Mouse (Mus musculus) myocyte (in vitro differentiated cells): ENCODE data around the gene Psmd2. TPM values are rescaled to one million over a fixed set of nuclear protein-coding genes. Genes with fewer than 3 reads are reported as not detected.
A peak's percentile ranks its signal among the peaks of the same experiment; 100 is the strongest.

Experiments
- H3K27me3 ChIP-seq: one replicate; pipeline ENCODE4 v1.6.1; 2011; ENCODE audit not compliant: control insufficient read depth, insufficient read depth, insufficient read length
- H3K36me3 ChIP-seq: one replicate; pipeline ENCODE4 v1.6.1; 2011; ENCODE audit not compliant: control insufficient read depth, insufficient read depth
- H3K4me2 ChIP-seq: one replicate; pipeline ENCODE4 v1.6.1; 2011; ENCODE audit warnings: low read depth, control low read depth
- H3K4me3 ChIP-seq: one replicate; pipeline ENCODE4 v1.5.1; 2011; ENCODE audit warnings: mild to moderate bottlenecking, control low read depth, moderate library complexity
- H3K79me2 ChIP-seq: one replicate; pipeline ENCODE4 v1.6.1; 2011; ENCODE audit not compliant: control insufficient read depth, insufficient read depth
- H3ac ChIP-seq: one replicate; pipeline ENCODE4 v1.6.1; 2011; ENCODE audit not compliant: control insufficient read depth, insufficient read length
- CEBPB ChIP-seq: IDR thresholded peaks from 2 replicates; pipeline ENCODE4 v1.6.1; 2011; ENCODE audit warnings: mild to moderate bottlenecking, moderate library complexity; ENCODE audit not compliant: poor library complexity, insufficient read depth, severe bottlenecking
- E2F4 ChIP-seq: IDR thresholded peaks from one replicate; pipeline ENCODE4 v1.6.1; 2011; ENCODE audit warnings: mild to moderate bottlenecking, control low read depth, moderate library complexity; ENCODE audit not compliant: insufficient read depth
- MAX ChIP-seq: IDR thresholded peaks from one replicate; pipeline ENCODE4 v1.6.1; 2011; ENCODE audit warnings: low read depth, mild to moderate bottlenecking, control low read depth
- MYOD1 ChIP-seq, 3 experiments: IDR thresholded peaks; one replicate each; pipeline ENCODE4 v1.6.1; 2011; ENCODE audit warnings: control low read depth in 2 of 3, low read depth in 2 of 3, mild to moderate bottlenecking in 2 of 3, moderate library complexity in 1 of 3; ENCODE audit not compliant: insufficient read length in 2 of 3, control insufficient read depth in 1 of 3
- MYOG ChIP-seq, 3 experiments: IDR thresholded peaks; one replicate each; pipeline ENCODE4 v1.6.1; 2011; ENCODE audit warnings: control low read depth in 2 of 3, low read depth in 2 of 3, mild to moderate bottlenecking in 2 of 3; ENCODE audit not compliant: insufficient read length in 2 of 3, control insufficient read depth in 1 of 3, insufficient read depth in 1 of 3
- POLR2A ChIP-seq: IDR thresholded peaks from one replicate; pipeline ENCODE4 v1.6.1; 2011; ENCODE audit warnings: low read depth, mild to moderate bottlenecking, control low read depth, moderate library complexity; ENCODE audit not compliant: insufficient read length
- POLR2AphosphoS2 ChIP-seq: IDR thresholded peaks from one replicate; pipeline ENCODE4 v1.6.1; 2011; ENCODE audit warnings: low read depth, control low read depth; ENCODE audit not compliant: insufficient read length
- REST ChIP-seq: IDR thresholded peaks from one replicate; pipeline ENCODE4 v1.6.1; 2011; ENCODE audit warnings: mild to moderate bottlenecking, control low read depth, moderate library complexity; ENCODE audit not compliant: insufficient read depth, insufficient read length
- SRF ChIP-seq: IDR thresholded peaks from one replicate; pipeline ENCODE4 v1.6.1; 2011; ENCODE audit warnings: low read depth; ENCODE audit not compliant: control insufficient read depth, insufficient read length
- TCF12 ChIP-seq: IDR thresholded peaks from one replicate; pipeline ENCODE4 v1.6.1; 2011; ENCODE audit warnings: mild to moderate bottlenecking, control low read depth; ENCODE audit not compliant: poor library complexity, insufficient read depth, severe bottlenecking
- TCF3 ChIP-seq: IDR thresholded peaks from one replicate; pipeline ENCODE4 v1.6.1; 2011; ENCODE audit warnings: low read depth, control low read depth; ENCODE audit not compliant: insufficient read length
- USF1 ChIP-seq: IDR thresholded peaks from one replicate; pipeline ENCODE4 v1.6.1; 2011; ENCODE audit warnings: low read depth, mild to moderate bottlenecking, control low read depth, moderate library complexity
- polyA plus RNA-seq: library from polyadenylated mRNA; unstranded; fragments of >200 nt; fragmentation: generic; extraction: Trizol; gene quantifications from one replicate; pipeline ENCODE4 v1.2.1, GENCODE M21; 2012; ENCODE audit warnings: missing spikeins

Gene Psmd2
- polyA plus RNA-seq, 1 experiment = 285 TPM

- peaks cover 42% of the 10 kb centered on the region for H3K36me3 ChIP-seq
- H3K4me3 ChIP-seq = no peak overlapping the region
- no peaks in the 10 kb centered on the region for H3K27me3 ChIP-seq
- H3K4me2 ChIP-seq = no peak overlapping the region
- H3K79me2 ChIP-seq = no peaks in the 10 kb centered on the region
- TF ChIP-seq MYOG (IDR thresholded peaks at IDR 0.05; ENCODE audit: control insufficient read depth in 1 of 3, insufficient read depth in 1 of 3, insufficient read length in 2 of 3, low read depth in 2 of 3) = no peak
- TF ChIP-seq MAX = no peak
- no peak for TF ChIP-seq MYOD1 (IDR thresholded peaks at IDR 0.05; ENCODE audit: control insufficient read depth in 1 of 3, insufficient read length in 2 of 3, low read depth in 2 of 3)
- TF ChIP-seq CEBPB = no peak
- TF ChIP-seq TCF3 = no peak
- H3ac ChIP-seq = no peak overlapping the region
Observed at GRCm38 (mm10) chr16:20692241-20692965, 41.0 kb downstream of the Psmd2 start.

- Histone ChIP-seq H3K4me3 (no peak within 1 kb of the TSS), H3K27me3 (no peaks in the 10 kb centered on the region), H3K36me3 (peaks cover 36% of the 10 kb centered on the region), H3K79me2 (no peaks in the 10 kb centered on the region), H3K4me2 (no peak within 1 kb of the TSS), H3ac (no peak within 1 kb of the TSS)
- TF ChIP-seq TCF12 (no peak), POLR2AphosphoS2 (peak; percentile 95), POLR2A (peak; percentile 31)
Observed at GRCm38 (mm10) chr16:20693111-20693701, 41.8 kb downstream of the Psmd2 start, which contains the start of gene Fam131a. TSS of gene Fam131a (plus strand) at chr16:20693241.

- Histone ChIP-seq H3K79me2 (no peaks in the 10 kb centered on the region), H3K36me3 (peaks cover 20% of the 10 kb centered on the region), H3K4me3 (no peak overlapping the region), H3ac (no peak overlapping the region), H3K4me2 (no peak overlapping the region), H3K27me3 (no peaks in the 10 kb centered on the region)
- TF ChIP-seq SRF = no peak
- TF ChIP-seq TCF3 = no peak
- no peak for TF ChIP-seq POLR2A
- TF ChIP-seq REST = no peak
- TF ChIP-seq MYOD1 (IDR thresholded peaks at IDR 0.05; ENCODE audit: control insufficient read depth in 1 of 3, insufficient read length in 2 of 3, low read depth in 2 of 3) = no peak
- no peak for TF ChIP-seq USF1
- no peak for TF ChIP-seq E2F4
Observed at GRCm38 (mm10) chr16:20694781-20695180, 43.3 kb downstream of the Psmd2 start.

- Histone ChIP-seq H3ac (no peak overlapping the region), H3K4me3 (no peak overlapping the region)
Observed at GRCm38 (mm10) chr16:20695622-20696323, 44.3 kb downstream of the Psmd2 start.

GRCm38 (mm10) chr16:20699266-20699665 lies 47.8 kb downstream of the Psmd2 start:
- Histone ChIP-seq H3K36me3 (no peaks in the 10 kb centered on the region), H3K79me2 (no peaks in the 10 kb centered on the region), H3ac (no peak overlapping the region), H3K4me3 (no peak overlapping the region), H3K27me3 (no peaks in the 10 kb centered on the region), H3K4me2 (no peak overlapping the region)
- no peak for TF ChIP-seq E2F4
- TF ChIP-seq TCF12 = no peak
- TF ChIP-seq REST = no peak
- no peak for TF ChIP-seq MYOD1 (IDR thresholded peaks at IDR 0.05; ENCODE audit: control insufficient read depth in 1 of 3, insufficient read length in 2 of 3, low read depth in 2 of 3)
- no peak for TF ChIP-seq TCF3
- no peak for TF ChIP-seq SRF
- no peak for TF ChIP-seq MAX
- no peak for TF ChIP-seq USF1
- no peak for TF ChIP-seq CEBPB
- no peak for TF ChIP-seq POLR2AphosphoS2
- no peak for TF ChIP-seq MYOG (IDR thresholded peaks at IDR 0.05; ENCODE audit: control insufficient read depth in 1 of 3, insufficient read depth in 1 of 3, insufficient read length in 2 of 3, low read depth in 2 of 3)
- no peak for TF ChIP-seq POLR2A

More at GRCm38 (mm10) chr16:20695622-20696323, 44.3 kb downstream of the Psmd2 start:
- no peaks in the 10 kb centered on the region for H3K79me2 ChIP-seq
- H3K36me3 ChIP-seq = peaks cover 13% of the 10 kb centered on the region
- no peak overlapping the region for H3K4me2 ChIP-seq
- H3K27me3 ChIP-seq = no peaks in the 10 kb centered on the region
- TF ChIP-seq MYOG (IDR thresholded peaks at IDR 0.05; ENCODE audit: control insufficient read depth in 1 of 3, insufficient read depth in 1 of 3, insufficient read length in 2 of 3, low read depth in 2 of 3) (no peak), REST (no peak), POLR2A (no peak), TCF3 (no peak), MYOD1 (IDR thresholded peaks at IDR 0.05; ENCODE audit: control insufficient read depth in 1 of 3, insufficient read length in 2 of 3, low read depth in 2 of 3) (no peak), TCF12 (no peak), CEBPB (no peak), SRF (no peak), MAX (no peak), E2F4 (no peak), USF1 (no peak), POLR2AphosphoS2 (no peak)
